Mouse (Mus musculus) liver, adult 2 months (tissue): ENCODE data around the gene Gprc6a. TPM values are rescaled to one million over a fixed set of nuclear protein-coding genes. Genes with fewer than 3 reads are reported as not detected.

ENCODE experiments used
- DNase-seq: peaks from one replicate; pipeline ENCODE4 v3.0.0-alpha.2; 2011; ENCODE audit warnings: low read depth, low spot score; ENCODE audit errors: extremely low read depth
- H3K27ac ChIP-seq: fragments of 200-500 bp; replicated peaks from 2 replicates; pipeline ENCODE4 v1.5.1; 2012; ENCODE audit warnings: low read depth, mild to moderate bottlenecking, control low read depth, inconsistent platforms, low read length; ENCODE audit not compliant: insufficient read depth
- H3K27me3 ChIP-seq: fragments of 200-500 bp; 2 replicates; pipeline ENCODE4 v1.6.1; 2012; ENCODE audit warnings: mild to moderate bottlenecking, moderate library complexity, low read length, inconsistent platforms; ENCODE audit not compliant: control insufficient read depth, insufficient read depth
- H3K36me3 ChIP-seq: fragments of 200-500 bp; 2 replicates; pipeline ENCODE4 v1.6.1; 2012; ENCODE audit warnings: low read length, inconsistent platforms; ENCODE audit not compliant: control insufficient read depth, insufficient read depth
- H3K4me1 ChIP-seq: fragments of 200-500 bp; 2 replicates; pipeline ENCODE4 v1.6.1; 2011; ENCODE audit warnings: low read length; ENCODE audit not compliant: control insufficient read depth, insufficient read depth
- H3K4me3 ChIP-seq: fragments of 200-500 bp; 2 replicates; pipeline ENCODE4 v1.5.1; 2011; ENCODE audit warnings: low read depth, mild to moderate bottlenecking, control low read depth, low read length, moderate library complexity; ENCODE audit not compliant: insufficient read depth
- H3K79me2 ChIP-seq: fragments of 200-500 bp; 2 replicates; pipeline ENCODE4 v1.6.1; 2012; ENCODE audit warnings: inconsistent platforms, mild to moderate bottlenecking, low read length, moderate library complexity; ENCODE audit not compliant: control insufficient read depth, insufficient read depth
- H3K9ac ChIP-seq: fragments of 200-500 bp; 2 replicates; pipeline ENCODE4 v1.6.1; 2012; ENCODE audit warnings: low read depth, mild to moderate bottlenecking, control low read depth, inconsistent platforms, low read length
- CTCF ChIP-seq: fragments of 200-500 bp; IDR thresholded peaks from 2 replicates; pipeline ENCODE4 v1.5.1; 2011; ENCODE audit warnings: low read depth, low read length, control low read depth
- POLR2A ChIP-seq: fragments of 200-500 bp; IDR thresholded peaks from 2 replicates; pipeline ENCODE4 v1.6.1; 2011; ENCODE audit warnings: low read length, control low read depth; ENCODE audit not compliant: insufficient read depth; ENCODE audit errors: extremely low read depth
- WGBS: fragments of 180-500 bp; shearing (Covaris S2); methylation state at CpG from one replicate; pipeline ENCODE4 v1.1.7; 2018; 5-methylcytosine and 5-hydroxymethylcytosine counted together
- polyA plus RNA-seq: library from polyadenylated mRNA; depleted of rRNA; stranded (reverse); fragments of >200 nt; gene quantifications from 2 replicates; pipeline ENCODE4 v1.2.3, GENCODE M21; 2012; rRNA removed
- total RNA-seq: library from RNA; depleted of rRNA; stranded (reverse); fragments of >200 nt; gene quantifications from 2 replicates; pipeline ENCODE4 v1.2.3, GENCODE M21; 2014; rRNA removed

Gene Gprc6a
- not detected in 2 replicates for total RNA-seq
- not detected in 2 replicates for polyA plus RNA-seq

- TF ChIP-seq POLR2A, result no peak
- TF ChIP-seq CTCF, result no peak
- WGBS, result 17% methylated on average over 8 of the region's 8 CpGs
- peak; percentile 20 for DNase-seq
Observed at GRCm38 (mm10) chr10:51631411-51632136, at the start of gene Gprc6a. Gene Gprc6a, minus strand, starts transcription at chr10:51631461.

DNA sequence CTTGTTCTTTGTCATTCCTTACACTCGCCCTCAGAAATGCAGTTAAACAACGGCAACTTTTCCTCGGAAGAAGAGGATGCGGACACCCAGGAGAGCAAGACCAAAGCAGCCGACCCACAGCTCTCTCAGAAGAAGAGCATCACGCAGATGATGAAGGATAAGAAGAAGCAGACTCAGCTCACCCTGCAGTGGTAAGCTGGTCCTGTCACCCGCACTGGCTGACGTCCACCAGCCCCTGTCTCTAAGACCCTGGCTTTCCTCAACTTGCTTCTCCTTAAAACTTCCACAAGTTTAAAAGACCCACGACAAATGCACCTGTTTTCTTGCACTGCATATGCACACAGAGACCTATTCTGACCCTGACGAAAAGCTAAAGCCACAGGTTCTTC lies 47.0 kb upstream of the Gprc6a start:
- 10% methylated on average over 10 of the region's 10 CpGs for WGBS
- no peaks in the 10 kb centered on the region for H3K36me3 ChIP-seq
- DNase-seq, result no peak
- H3K4me3 ChIP-seq, result no peak overlapping the region
- H3K27ac ChIP-seq, result no peak overlapping the region
- no peak for TF ChIP-seq CTCF
- TF ChIP-seq POLR2A, result no peak
- peaks cover 10% of the 10 kb centered on the region; the same call in 1 of the 2 replicates for H3K27me3 ChIP-seq
- H3K79me2 ChIP-seq, result no peaks in the 10 kb centered on the region
- H3K4me1 ChIP-seq, result no peaks in the 10 kb centered on the region
- H3K9ac ChIP-seq, result no peak overlapping the region

More at GRCm38 (mm10) chr10:51631411-51632136, at the start of gene Gprc6a:
- Histone ChIP-seq H3K36me3 (no peaks in the 10 kb centered on the region), H3K9ac (no peak within 1 kb of the TSS), H3K4me1 (peaks cover 2% of the 10 kb centered on the region; the same call in 1 of the 2 replicates), H3K4me3 (no peak within 1 kb of the TSS), H3K79me2 (no peaks in the 10 kb centered on the region), H3K27me3 (no peaks in the 10 kb centered on the region), H3K27ac (no peak within 1 kb of the TSS)

GRCm38 (mm10) chr10:51677548-51678250 lies 46.4 kb upstream of the Gprc6a start, which contains the start of gene Rfx6:
Gene Rfx6, plus strand, starts transcription at chr10:51677756.
- Histone ChIP-seq H3K27me3 (peaks cover 10% of the 10 kb centered on the region; the same call in 1 of the 2 replicates), H3K36me3 (no peaks in the 10 kb centered on the region), H3K4me3 (peak within 1 kb of the TSS; percentile 38; the same call in 1 of the 2 replicates), H3K4me1 (no peaks in the 10 kb centered on the region), H3K27ac (no peak within 1 kb of the TSS), H3K79me2 (no peaks in the 10 kb centered on the region), H3K9ac (no peak within 1 kb of the TSS)
- TF ChIP-seq CTCF (no peak), POLR2A (no peak)
- DNase-seq, result no peak
- WGBS, result 3% methylated on average over 38 of the region's 38 CpGs

- no peaks in the 10 kb centered on the region for H3K79me2 ChIP-seq
- no peak overlapping the region for H3K27ac ChIP-seq
- H3K9ac ChIP-seq, result no peak overlapping the region
- H3K36me3 ChIP-seq, result no peaks in the 10 kb centered on the region
- H3K4me3 ChIP-seq, result no peak overlapping the region
- H3K4me1 ChIP-seq, result no peaks in the 10 kb centered on the region
- no peak for DNase-seq
- WGBS, result 52% methylated on average over 1 of the region's 1 CpGs
- TF ChIP-seq POLR2A, result no peak
- no peak for TF ChIP-seq CTCF
- H3K27me3 ChIP-seq, result no peaks in the 10 kb centered on the region
Observed at GRCm38 (mm10) chr10:51672082-51672779, 41.0 kb upstream of the Gprc6a start.

DNA sequence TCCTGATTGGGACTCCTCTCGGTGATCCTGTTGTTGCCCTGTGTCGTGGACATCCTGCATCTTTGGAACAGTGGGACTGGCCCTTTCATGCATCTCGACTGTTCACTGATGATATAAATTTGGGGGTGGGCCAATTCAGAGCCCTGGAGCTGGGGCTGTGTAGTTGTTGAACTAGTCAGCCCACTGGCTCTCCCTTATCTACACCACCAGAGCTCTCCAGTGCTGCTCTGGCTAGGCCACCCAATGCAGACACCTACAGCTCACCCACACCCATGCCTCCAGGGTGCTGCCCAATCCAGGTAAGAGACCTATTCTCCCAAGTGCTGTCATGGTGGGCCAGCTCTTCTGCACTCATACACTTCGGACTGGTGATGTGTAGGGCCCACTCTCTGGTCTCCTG lies 40.3 kb upstream of the Gprc6a start:
- Histone ChIP-seq H3K4me3 (no peak overlapping the region), H3K36me3 (no peaks in the 10 kb centered on the region), H3K4me1 (no peaks in the 10 kb centered on the region), H3K79me2 (no peaks in the 10 kb centered on the region), H3K27me3 (no peaks in the 10 kb centered on the region), H3K27ac (no peak overlapping the region), H3K9ac (no peak overlapping the region)
- WGBS, result 77% methylated on average over 4 of the region's 4 CpGs
- TF ChIP-seq POLR2A, result no peak
- TF ChIP-seq CTCF, result no peak
- DNase-seq, result no peak
